Mouse (Mus musculus): ENCODE results near the gene Lacc1. TPM values are rescaled to one million over a fixed set of nuclear protein-coding genes. Genes with fewer than 3 reads are reported as not detected.
"Not testable (repeated sequence)": the region's sequence is repeated elsewhere in the genome, so short reads cannot be mapped to it uniquely, and the experiment has no call there.

Gene Lacc1
- polyA plus RNA-seq, 1 experiment from 2014 or later, result 9.3 TPM

GRCm38 (mm10) chr14:77024499-77024898 lies 12.2 kb downstream of the Lacc1 start:
- Histone ChIP-seq H3K27me3 (replicated peaks) (no peaks in the 10 kb centered on the region), H3K36me3 (no peaks in the 10 kb centered on the region), H3K9ac (no peak overlapping the region), H3K4me2 (replicated peaks) (no peak overlapping the region), H3K9me3 (no peaks in the 10 kb centered on the region), H3K4me3 (replicated peaks) (no peak overlapping the region), H3K27ac (no peak overlapping the region), H3K4me1 (replicated peaks) (no peaks in the 10 kb centered on the region)
- ATAC-seq, result no peak
- WGBS, result 86% methylated on average over 3 of the region's 3 CpGs

GRCm38 (mm10) chr14:77017211-77017610 lies 19.5 kb downstream of the Lacc1 start:
- Histone ChIP-seq H3K4me3 (replicated peaks) (0 out of 2 replicates have a peak overlapping the region, but pooled peaks have one; percentile 1), H3K9me3 (no peaks in the 10 kb centered on the region), H3K4me1 (replicated peaks) (no peaks in the 10 kb centered on the region), H3K27me3 (replicated peaks) (no peaks in the 10 kb centered on the region), H3K4me2 (replicated peaks) (peak overlapping the region; percentile 37), H3K36me3 (no peaks in the 10 kb centered on the region), H3K9ac (no peak overlapping the region), H3K27ac (peak overlapping the region; percentile 19; the same call in 1 of the 2 replicates)
- peak; percentile 94 for ATAC-seq
- WGBS, result 53% methylated on average over 6 of the region's 6 CpGs

GRCm38 (mm10) chr14:77016783-77017182 lies 19.9 kb downstream of the Lacc1 start:
- H3K27me3 ChIP-seq (replicated peaks); H3K9ac ChIP-seq; H3K4me1 ChIP-seq (replicated peaks); H3K36me3 ChIP-seq; H3K9me3 ChIP-seq: not testable (repeated sequence)
- Histone ChIP-seq H3K27ac (0 out of 2 replicates have a peak overlapping the region, but pooled peaks have one; percentile 19), H3K4me2 (replicated peaks) (peak overlapping the region; percentile 37), H3K4me3 (replicated peaks) (0 out of 2 replicates have a peak overlapping the region, but pooled peaks have one; percentile 1)
- peak; percentile 83 for ATAC-seq
- 41% methylated on average over 12 of the region's 12 CpGs for WGBS

- Histone ChIP-seq H3K9ac (no peak overlapping the region), H3K27ac (no peak overlapping the region), H3K27me3 (replicated peaks) (no peaks in the 10 kb centered on the region), H3K4me3 (replicated peaks) (no peak overlapping the region), H3K36me3 (no peaks in the 10 kb centered on the region), H3K9me3 (no peaks in the 10 kb centered on the region), H3K4me2 (replicated peaks) (no peak overlapping the region), H3K4me1 (replicated peaks) (no peaks in the 10 kb centered on the region)
- WGBS, result 5% methylated on average over 3 of the region's 3 CpGs
- ATAC-seq, result no peak
Observed at GRCm38 (mm10) chr14:77011804-77012203, 24.9 kb downstream of the Lacc1 start.

- no peak overlapping the region for H3K4me2 ChIP-seq (replicated peaks)
- no peak overlapping the region for H3K27ac ChIP-seq
- no peaks in the 10 kb centered on the region for H3K27me3 ChIP-seq (replicated peaks)
- H3K4me1 ChIP-seq (replicated peaks), result peaks cover 12% of the 10 kb centered on the region
- H3K4me3 ChIP-seq (replicated peaks), result no peak overlapping the region
- 13% methylated on average over 3 of the region's 3 CpGs for WGBS
- peak; percentile 82 for ATAC-seq
- H3K9me3 ChIP-seq, result no peaks in the 10 kb centered on the region
- no peaks in the 10 kb centered on the region for H3K36me3 ChIP-seq
- H3K9ac ChIP-seq, result no peak overlapping the region
Observed at GRCm38 (mm10) chr14:77008238-77008637, 28.5 kb downstream of the Lacc1 start.

GRCm38 (mm10) chr14:77005566-77005965 lies 31.1 kb downstream of the Lacc1 start:
- no peak overlapping the region for H3K27ac ChIP-seq
- no peaks in the 10 kb centered on the region for H3K36me3 ChIP-seq
- no peak for ATAC-seq
- no peak overlapping the region for H3K9ac ChIP-seq
- H3K4me1 ChIP-seq (replicated peaks), result peaks cover 12% of the 10 kb centered on the region
- no peak overlapping the region for H3K4me3 ChIP-seq (replicated peaks)
- no peaks in the 10 kb centered on the region for H3K27me3 ChIP-seq (replicated peaks)
- H3K9me3 ChIP-seq, result no peaks in the 10 kb centered on the region
- H3K4me2 ChIP-seq (replicated peaks), result no peak overlapping the region
- WGBS, result 54% methylated on average over 5 of the region's 5 CpGs

GRCm38 (mm10) chr14:77004740-77005139 lies 32.0 kb downstream of the Lacc1 start:
- Histone ChIP-seq H3K9me3 (no peaks in the 10 kb centered on the region), H3K27me3 (replicated peaks) (no peaks in the 10 kb centered on the region), H3K4me1 (replicated peaks) (peaks cover 12% of the 10 kb centered on the region), H3K9ac (no peak overlapping the region), H3K27ac (0 out of 2 replicates have a peak overlapping the region, but pooled peaks have one; percentile 24), H3K36me3 (no peaks in the 10 kb centered on the region), H3K4me3 (replicated peaks) (no peak overlapping the region), H3K4me2 (replicated peaks) (no peak overlapping the region)
- 23% methylated on average over 8 of the region's 8 CpGs for WGBS
- ATAC-seq, result peak; percentile 61

- H3K4me2 ChIP-seq (replicated peaks); ATAC-seq; H3K4me3 ChIP-seq (replicated peaks); H3K36me3 ChIP-seq; H3K27me3 ChIP-seq (replicated peaks); H3K4me1 ChIP-seq (replicated peaks); H3K9me3 ChIP-seq; H3K9ac ChIP-seq; H3K27ac ChIP-seq: not testable (repeated sequence)
- 88% methylated on average over 2 of the region's 2 CpGs for WGBS
Observed at GRCm38 (mm10) chr14:76990351-76990750, 46.4 kb downstream of the Lacc1 start.

GRCm38 (mm10) chr14:76981781-76982180 lies 54.9 kb downstream of the Lacc1 start:
- Histone ChIP-seq H3K27me3 (replicated peaks) (no peaks in the 10 kb centered on the region), H3K36me3 (no peaks in the 10 kb centered on the region), H3K4me3 (replicated peaks) (no peak overlapping the region), H3K4me1 (replicated peaks) (no peaks in the 10 kb centered on the region), H3K27ac (no peak overlapping the region), H3K9ac (no peak overlapping the region), H3K4me2 (replicated peaks) (no peak overlapping the region), H3K9me3 (no peaks in the 10 kb centered on the region)
- no peak for ATAC-seq
- 52% methylated on average over 1 of the region's 1 CpGs for WGBS

- no peak overlapping the region for H3K4me3 ChIP-seq (replicated peaks)
- ATAC-seq, result no peak
- no peaks in the 10 kb centered on the region for H3K36me3 ChIP-seq
- H3K4me1 ChIP-seq (replicated peaks), result no peaks in the 10 kb centered on the region
- no peak overlapping the region for H3K4me2 ChIP-seq (replicated peaks)
- H3K27ac ChIP-seq, result no peak overlapping the region
- no peaks in the 10 kb centered on the region for H3K27me3 ChIP-seq (replicated peaks)
- WGBS, result 94% methylated on average over 4 of the region's 4 CpGs
- no peak overlapping the region for H3K9ac ChIP-seq
- no peaks in the 10 kb centered on the region for H3K9me3 ChIP-seq
Observed at GRCm38 (mm10) chr14:76981176-76981575, 55.5 kb downstream of the Lacc1 start.

GRCm38 (mm10) chr14:76979569-76979968 lies 57.1 kb downstream of the Lacc1 start:
- Histone ChIP-seq H3K4me1 (replicated peaks) (no peaks in the 10 kb centered on the region), H3K4me3 (replicated peaks) (no peak overlapping the region), H3K9me3 (no peaks in the 10 kb centered on the region), H3K27me3 (replicated peaks) (no peaks in the 10 kb centered on the region), H3K9ac (no peak overlapping the region), H3K36me3 (no peaks in the 10 kb centered on the region), H3K4me2 (replicated peaks) (no peak overlapping the region), H3K27ac (no peak overlapping the region)
- 54% methylated on average over 9 of the region's 9 CpGs for WGBS
- ATAC-seq, result no peak

All from intestine, embryonic 15.5 days (tissue).